Mouse (Mus musculus) neural tube, embryonic 14.5 days (tissue): ENCODE measurements around the gene Fam71a. TPM values are rescaled to one million over a fixed set of nuclear protein-coding genes. Genes with fewer than 3 reads are reported as not detected.
A peak's percentile ranks its signal among the peaks of the same experiment; 100 is the strongest.

Experiments
- ATAC-seq: fragments of 200-750 bp; cut with Nextera tagmentation; 2 replicates; pipeline ENCODE4 v1.8.0; 2017; ENCODE audit warnings: low read depth, mild to moderate bottlenecking, moderate TSS enrichment, moderate library complexity
- H3K27ac ChIP-seq: fragments of 300-500 bp; sonication (generic); 2 replicates; pipeline ENCODE4 v1.5.1; 2014; ENCODE audit warnings: low read depth, mild to moderate bottlenecking, control low read depth, low read length, moderate library complexity, mixed read lengths
- H3K27me3 ChIP-seq: fragments of 300-500 bp; sonication (generic); 2 replicates; pipeline ENCODE4 v1.6.1; 2014; ENCODE audit warnings: low read length; ENCODE audit not compliant: control insufficient read depth, insufficient read depth
- H3K36me3 ChIP-seq: fragments of 300-500 bp; sonication (generic); 2 replicates; pipeline ENCODE4 v1.6.1; 2014; ENCODE audit warnings: low read length, mixed read lengths; ENCODE audit not compliant: control insufficient read depth, insufficient read depth
- H3K4me1 ChIP-seq: fragments of 300-500 bp; sonication (generic); 2 replicates; pipeline ENCODE4 v1.6.1; 2014; ENCODE audit warnings: low read length; ENCODE audit not compliant: control insufficient read depth, insufficient read depth
- H3K4me2 ChIP-seq: fragments of 300-500 bp; sonication (generic); 2 replicates; pipeline ENCODE4 v1.6.1; 2014; ENCODE audit warnings: mild to moderate bottlenecking, low read depth, low read length, control low read depth
- H3K4me3 ChIP-seq: fragments of 300-500 bp; sonication (generic); 2 replicates; pipeline ENCODE4 v1.5.1; 2014; ENCODE audit warnings: low read depth, low read length, control low read depth, mixed read lengths
- H3K9ac ChIP-seq: fragments of 300-500 bp; sonication (generic); replicated peaks from 2 replicates; pipeline ENCODE4 v1.6.1; 2014; ENCODE audit warnings: low read depth, mild to moderate bottlenecking, control low read depth, low read length, mixed read lengths
- H3K9me3 ChIP-seq: fragments of 300-500 bp; sonication (generic); 2 replicates; pipeline ENCODE4 v1.6.1; 2016; ENCODE audit warnings: low read length; ENCODE audit not compliant: control insufficient read depth
- WGBS: fragments of 180-500 bp; shearing (Covaris S2); extraction: QIAGEN DNeasy Blood & Tissue Kit; methylation state at CpG from one replicate; pipeline ENCODE4 v1.1.7; 2014; 5-methylcytosine and 5-hydroxymethylcytosine counted together
- polyA plus RNA-seq: library from polyadenylated mRNA; unstranded; fragments of >200 nt; fragmentation: Nextera tagmentation; extraction: Ambion mirVana; gene quantifications from 2 replicates; pipeline ENCODE4 v1.2.1, GENCODE M21; 2014

Fam71a gene
- polyA plus RNA-seq, 1 experiment from 2014 or later: not detected

- Histone ChIP-seq H3K9me3 (no peaks in the 10 kb centered on the region), H3K27ac (no peak overlapping the region), H3K4me3 (no peak overlapping the region), H3K36me3 (no peaks in the 10 kb centered on the region), H3K4me2 (no peak overlapping the region), H3K27me3 (no peaks in the 10 kb centered on the region), H3K9ac (no peak overlapping the region), H3K4me1 (no peaks in the 10 kb centered on the region)
- ATAC-seq: no peak
- 62% methylated on average over 4 of the region's 4 CpGs for WGBS
Measured at GRCm38 (mm10) chr1:191135406-191135805, 29.2 kb downstream of the Fam71a start.

GRCm38 (mm10) chr1:191132934-191133333, 31.7 kb downstream of the Fam71a start:
- no peaks in the 10 kb centered on the region for H3K36me3 ChIP-seq
- H3K27ac ChIP-seq: no peak overlapping the region
- WGBS: 81% methylated on average over 5 of the region's 5 CpGs
- no peaks in the 10 kb centered on the region for H3K4me1 ChIP-seq
- no peak overlapping the region for H3K4me3 ChIP-seq
- no peak for ATAC-seq
- no peaks in the 10 kb centered on the region for H3K9me3 ChIP-seq
- H3K27me3 ChIP-seq: no peaks in the 10 kb centered on the region
- H3K4me2 ChIP-seq: no peak overlapping the region
- H3K9ac ChIP-seq: no peak overlapping the region

GRCm38 (mm10) chr1:191132240-191132639, 32.4 kb downstream of the Fam71a start:
- H3K27ac ChIP-seq: no peak overlapping the region
- no peak for ATAC-seq
- H3K27me3 ChIP-seq: no peaks in the 10 kb centered on the region
- no peaks in the 10 kb centered on the region for H3K36me3 ChIP-seq
- H3K9me3 ChIP-seq: no peaks in the 10 kb centered on the region
- no peak overlapping the region for H3K4me2 ChIP-seq
- H3K4me3 ChIP-seq: no peak overlapping the region
- 84% methylated on average over 5 of the region's 5 CpGs for WGBS
- no peaks in the 10 kb centered on the region for H3K4me1 ChIP-seq
- H3K9ac ChIP-seq: no peak overlapping the region

- Histone ChIP-seq H3K9ac (no peak overlapping the region), H3K4me2 (no peak overlapping the region), H3K36me3 (no peaks in the 10 kb centered on the region), H3K4me3 (no peak overlapping the region), H3K9me3 (no peaks in the 10 kb centered on the region), H3K4me1 (no peaks in the 10 kb centered on the region), H3K27me3 (no peaks in the 10 kb centered on the region), H3K27ac (no peak overlapping the region)
- ATAC-seq: no peak
- WGBS: 94% methylated on average over 2 of the region's 2 CpGs
Measured at GRCm38 (mm10) chr1:191131692-191132091, 32.9 kb downstream of the Fam71a start.

- 0 out of 2 replicates have a peak, but pooled peaks have one; percentile 24 for ATAC-seq
- no peaks in the 10 kb centered on the region for H3K27me3 ChIP-seq
- H3K27ac ChIP-seq: no peak overlapping the region
- H3K4me3 ChIP-seq: no peak overlapping the region
- H3K9me3 ChIP-seq: no peaks in the 10 kb centered on the region
- 17% methylated on average over 38 of the region's 38 CpGs for WGBS
- no peaks in the 10 kb centered on the region for H3K4me1 ChIP-seq
- H3K4me2 ChIP-seq: peak overlapping the region; percentile 43
- H3K9ac ChIP-seq: no peak overlapping the region
- H3K36me3 ChIP-seq: no peaks in the 10 kb centered on the region
Measured at GRCm38 (mm10) chr1:191125811-191126638, 38.6 kb downstream of the Fam71a start.

- Histone ChIP-seq H3K4me3 (no peak overlapping the region), H3K4me2 (no peak overlapping the region), H3K9ac (no peak overlapping the region), H3K27ac (no peak overlapping the region), H3K36me3 (no peaks in the 10 kb centered on the region), H3K4me1 (no peaks in the 10 kb centered on the region), H3K9me3 (no peaks in the 10 kb centered on the region), H3K27me3 (no peaks in the 10 kb centered on the region)
- ATAC-seq: no peak
- 70% methylated on average over 4 of the region's 4 CpGs for WGBS
Measured at GRCm38 (mm10) chr1:191124288-191124687, 40.3 kb downstream of the Fam71a start.

GRCm38 (mm10) chr1:191123696-191124095, 40.9 kb downstream of the Fam71a start:
- Histone ChIP-seq H3K9ac (no peak overlapping the region), H3K4me3 (no peak overlapping the region), H3K27me3 (no peaks in the 10 kb centered on the region), H3K4me1 (no peaks in the 10 kb centered on the region), H3K4me2 (no peak overlapping the region), H3K36me3 (no peaks in the 10 kb centered on the region), H3K9me3 (no peaks in the 10 kb centered on the region), H3K27ac (no peak overlapping the region)
- no peak for ATAC-seq
- WGBS: 88% methylated on average over 2 of the region's 2 CpGs

GRCm38 (mm10) chr1:191122744-191123143, 41.9 kb downstream of the Fam71a start:
- Histone ChIP-seq H3K9me3 (no peaks in the 10 kb centered on the region), H3K4me2 (no peak overlapping the region), H3K9ac (no peak overlapping the region), H3K27me3 (no peaks in the 10 kb centered on the region), H3K27ac (no peak overlapping the region), H3K4me1 (no peaks in the 10 kb centered on the region), H3K36me3 (no peaks in the 10 kb centered on the region), H3K4me3 (no peak overlapping the region)
- ATAC-seq: no peak
- 65% methylated on average over 3 of the region's 3 CpGs for WGBS

- H3K9ac ChIP-seq: no peak overlapping the region
- H3K27ac ChIP-seq: no peak overlapping the region
- H3K4me3 ChIP-seq: no peak overlapping the region
- H3K27me3 ChIP-seq: no peaks in the 10 kb centered on the region
- no peaks in the 10 kb centered on the region for H3K4me1 ChIP-seq
- WGBS: 76% methylated on average over 11 of the region's 11 CpGs
- ATAC-seq: peak; percentile 54; the same call in 1 of the 2 replicates
- H3K9me3 ChIP-seq: no peaks in the 10 kb centered on the region
- no peaks in the 10 kb centered on the region for H3K36me3 ChIP-seq
- no peak overlapping the region for H3K4me2 ChIP-seq
Measured at GRCm38 (mm10) chr1:191115514-191116238, 48.9 kb downstream of the Fam71a start.
